Mouse (Mus musculus): ENCODE data around the gene Zfp462. TPM values are rescaled to one million over a fixed set of nuclear protein-coding genes. Genes with fewer than 3 reads are reported as not detected.

Gene Zfp462
- polyA plus RNA-seq, 2 experiments, result 4.2 to 26.7 TPM

GRCm38 (mm10) chr4:54953657-54954395, 9.0 kb downstream of the Zfp462 start:
- WGBS, result 84% methylated on average over 9 of the region's 9 CpGs
- no peak for DNase-seq (ENCODE audit: low spot score)
- ATAC-seq (ENCODE audit: low FRiP score, low read depth), result no peak
- Histone ChIP-seq H3K27me3 (ENCODE audit: control insufficient read depth, insufficient read depth, low read length) (no peaks in the 10 kb centered on the region), H3K9me3 (ENCODE audit: control insufficient read depth, low read length) (no peaks in the 10 kb centered on the region), H3K9ac (ENCODE audit: low read depth, low read length, severe bottlenecking) (no peak overlapping the region), H3K4me3 (replicated peaks; ENCODE audit: low read length) (no peak overlapping the region), H3K27ac (replicated peaks; ENCODE audit: low read depth, low read length) (no peak overlapping the region), H3K4me1 (ENCODE audit: control insufficient read depth, insufficient read depth, low read length) (peaks cover 21% of the 10 kb centered on the region), H3K36me3 (ENCODE audit: control insufficient read depth, insufficient read depth, low read length) (peaks cover 9% of the 10 kb centered on the region; the same call in 1 of the 2 replicates), H3K4me2 (replicated peaks; ENCODE audit: low read depth, low read length, severe bottlenecking) (no peak overlapping the region)
- TF ChIP-seq POLR2A (IDR thresholded peaks at IDR 0.05; ENCODE audit: borderline replicate concordance, extremely low read depth, insufficient read depth, insufficient read length), result no peak

GRCm38 (mm10) chr4:54954455-54954854, 9.6 kb downstream of the Zfp462 start:
- no peaks in the 10 kb centered on the region for H3K9me3 ChIP-seq (ENCODE audit: control insufficient read depth, low read length)
- no peak overlapping the region for H3K27ac ChIP-seq (replicated peaks; ENCODE audit: low read depth, low read length)
- no peak overlapping the region for H3K9ac ChIP-seq (ENCODE audit: low read depth, low read length, severe bottlenecking)
- peaks cover 21% of the 10 kb centered on the region for H3K4me1 ChIP-seq (ENCODE audit: control insufficient read depth, insufficient read depth, low read length)
- ATAC-seq (ENCODE audit: low FRiP score, low read depth) (no peak), DNase-seq (ENCODE audit: low spot score) (peak; percentile 41)
- TF ChIP-seq POLR2A (IDR thresholded peaks at IDR 0.05; ENCODE audit: borderline replicate concordance, extremely low read depth, insufficient read depth, insufficient read length), result no peak
- H3K4me2 ChIP-seq (replicated peaks; ENCODE audit: low read depth, low read length, severe bottlenecking), result no peak overlapping the region
- no peak overlapping the region for H3K4me3 ChIP-seq (replicated peaks; ENCODE audit: low read length)
- no peaks in the 10 kb centered on the region for H3K27me3 ChIP-seq (ENCODE audit: control insufficient read depth, insufficient read depth, low read length)
- peaks cover 9% of the 10 kb centered on the region; the same call in 1 of the 2 replicates for H3K36me3 ChIP-seq (ENCODE audit: control insufficient read depth, insufficient read depth, low read length)
- WGBS, result 61% methylated on average over 3 of the region's 3 CpGs

DNA sequence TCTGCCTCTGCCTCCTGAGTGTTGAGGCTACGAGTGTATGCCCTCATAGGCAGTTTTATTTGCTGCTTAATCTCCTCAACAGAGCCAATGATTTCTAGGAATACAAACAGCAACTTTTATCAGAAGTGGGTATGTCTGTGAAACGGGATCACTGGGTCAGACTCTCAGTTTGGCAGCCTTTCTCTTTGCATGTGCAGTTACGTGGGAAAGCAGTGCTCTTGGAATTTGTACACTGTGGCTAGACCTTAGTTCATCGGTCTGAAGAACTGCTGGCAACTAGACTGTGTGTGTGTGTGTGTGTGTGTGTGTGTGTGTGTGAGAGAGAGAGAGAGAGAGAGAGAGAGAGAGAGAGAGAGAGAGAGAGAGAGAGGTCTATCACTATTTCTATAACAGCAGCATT, 15.9 kb downstream of the Zfp462 start:
- H3K36me3 ChIP-seq (ENCODE audit: control insufficient read depth, insufficient read depth, low read length), result 0 out of 2 replicates have a peak, but pooled peaks cover 6% of the 10 kb centered on the region
- no peak for TF ChIP-seq POLR2A (IDR thresholded peaks at IDR 0.05; ENCODE audit: borderline replicate concordance, extremely low read depth, insufficient read depth, insufficient read length)
- WGBS, result 85% methylated on average over 4 of the region's 4 CpGs
- H3K4me2 ChIP-seq (replicated peaks; ENCODE audit: low read depth, low read length, severe bottlenecking), result no peak overlapping the region
- peaks cover 4% of the 10 kb centered on the region for H3K4me1 ChIP-seq (ENCODE audit: control insufficient read depth, insufficient read depth, low read length)
- H3K9ac ChIP-seq (ENCODE audit: low read depth, low read length, severe bottlenecking), result no peak overlapping the region
- DNase-seq (ENCODE audit: low spot score), result no peak
- no peak for ATAC-seq (ENCODE audit: low FRiP score, low read depth)
- no peaks in the 10 kb centered on the region for H3K27me3 ChIP-seq (ENCODE audit: control insufficient read depth, insufficient read depth, low read length)
- H3K27ac ChIP-seq (replicated peaks; ENCODE audit: low read depth, low read length), result no peak overlapping the region
- no peaks in the 10 kb centered on the region for H3K9me3 ChIP-seq (ENCODE audit: control insufficient read depth, low read length)
- no peak overlapping the region for H3K4me3 ChIP-seq (replicated peaks; ENCODE audit: low read length)

DNA sequence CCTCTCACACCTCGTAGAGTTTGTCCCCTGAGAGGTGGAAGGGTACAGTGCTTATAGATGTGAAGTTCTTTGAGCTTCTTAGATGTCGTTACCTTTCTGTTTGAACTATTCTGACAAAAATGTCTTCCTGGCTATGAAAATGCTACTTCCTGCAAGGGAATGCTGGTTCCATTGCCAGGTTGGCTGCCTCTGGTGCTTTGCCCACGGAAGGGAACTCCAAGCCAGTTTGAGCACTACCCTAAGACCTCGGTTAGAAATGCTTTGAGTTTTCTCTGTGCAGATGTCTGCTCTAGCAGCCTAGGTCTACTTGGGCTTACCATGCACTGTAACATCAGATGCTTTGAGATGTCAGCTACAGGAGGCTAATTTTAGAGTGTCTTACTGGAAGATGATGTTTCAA, 17.3 kb downstream of the Zfp462 start:
- Histone ChIP-seq H3K9ac (ENCODE audit: low read depth, low read length, severe bottlenecking) (no peak overlapping the region), H3K9me3 (ENCODE audit: control insufficient read depth, low read length) (no peaks in the 10 kb centered on the region), H3K4me1 (ENCODE audit: control insufficient read depth, insufficient read depth, low read length) (peaks cover 13% of the 10 kb centered on the region), H3K36me3 (ENCODE audit: control insufficient read depth, insufficient read depth, low read length) (0 out of 2 replicates have a peak, but pooled peaks cover 6% of the 10 kb centered on the region), H3K27me3 (ENCODE audit: control insufficient read depth, insufficient read depth, low read length) (no peaks in the 10 kb centered on the region), H3K4me2 (replicated peaks; ENCODE audit: low read depth, low read length, severe bottlenecking) (no peak overlapping the region), H3K4me3 (replicated peaks; ENCODE audit: low read length) (no peak overlapping the region), H3K27ac (replicated peaks; ENCODE audit: low read depth, low read length) (no peak overlapping the region)
- no peak for ATAC-seq (ENCODE audit: low FRiP score, low read depth)
- no peak for TF ChIP-seq POLR2A (IDR thresholded peaks at IDR 0.05; ENCODE audit: borderline replicate concordance, extremely low read depth, insufficient read depth, insufficient read length)
- 67% methylated on average over 4 of the region's 4 CpGs for WGBS
- no peak for DNase-seq (ENCODE audit: low spot score)

- TF ChIP-seq POLR2A (IDR thresholded peaks at IDR 0.05; ENCODE audit: borderline replicate concordance, extremely low read depth, insufficient read depth, insufficient read length), result no peak
- no peak for DNase-seq (ENCODE audit: low spot score)
- Histone ChIP-seq H3K4me2 (replicated peaks; ENCODE audit: low read depth, low read length, severe bottlenecking) (no peak overlapping the region), H3K9ac (ENCODE audit: low read depth, low read length, severe bottlenecking) (no peak overlapping the region), H3K36me3 (ENCODE audit: control insufficient read depth, insufficient read depth, low read length) (peaks cover 8% of the 10 kb centered on the region; the same call in 1 of the 2 replicates), H3K27me3 (ENCODE audit: control insufficient read depth, insufficient read depth, low read length) (no peaks in the 10 kb centered on the region), H3K4me1 (ENCODE audit: control insufficient read depth, insufficient read depth, low read length) (peaks cover 13% of the 10 kb centered on the region), H3K4me3 (replicated peaks; ENCODE audit: low read length) (no peak overlapping the region), H3K9me3 (ENCODE audit: control insufficient read depth, low read length) (no peaks in the 10 kb centered on the region), H3K27ac (replicated peaks; ENCODE audit: low read depth, low read length) (no peak overlapping the region)
- no peak for ATAC-seq (ENCODE audit: low FRiP score, low read depth)
- 75% methylated on average over 7 of the region's 7 CpGs for WGBS
These were observed 18.7 kb downstream of the Zfp462 start for GRCm38 (mm10) chr4:54963551-54963950.

All from limb, embryonic 14.5 days (tissue).